Mouse (Mus musculus) mouse embryonic stem cell (cell line): Measurements from ENCODE around the gene Gm16867.
"Not testable (repeated sequence)": the region's sequence is repeated elsewhere in the genome, so short reads cannot be mapped to it uniquely, and the experiment has no call there.

Experiments
- in situ Hi-C, 2 experiments: fragments of 300-500 bp; cut with MboI; formaldehyde crosslinking; loops; 1 replicate in 1 of 2; 3 replicates in 1 of 2; pipeline ENCODE4 v1.14.3; 2019 to 2020; ENCODE audit warnings: low sequenced_read_pairs in 2 of 2, low pct_unique_long_range_greater_than_20kb in 1 of 2, mixed read lengths in 1 of 2; ENCODE audit not compliant: unreplicated experiment in 1 of 2

Gene Gm16867

DNA sequence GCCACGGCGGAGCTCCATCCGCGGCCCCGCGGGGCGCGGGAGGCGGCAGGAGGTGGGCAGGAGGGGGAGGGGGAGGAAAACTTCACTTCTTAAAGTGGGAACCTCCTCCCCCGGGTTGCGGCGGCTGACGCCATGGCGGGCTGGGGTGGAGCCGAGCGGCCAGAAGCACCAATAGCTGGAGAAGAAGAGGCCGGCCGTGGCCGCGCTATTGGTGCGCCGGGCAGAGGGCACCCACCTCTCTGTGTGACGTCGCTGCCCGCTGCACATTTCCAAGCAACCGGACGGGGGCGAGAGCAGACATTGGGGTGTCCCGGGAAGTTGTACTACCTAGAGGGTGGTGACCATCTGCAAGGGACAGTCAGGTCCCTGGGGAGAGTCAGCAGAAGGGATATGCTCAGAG is at the start of gene Gm16867:
Gene Gm16867 (minus strand): TSS at position 189 of the 400 bp plus-strand sequence.
- in situ Hi-C loops = not testable (repeated sequence)

DNA sequence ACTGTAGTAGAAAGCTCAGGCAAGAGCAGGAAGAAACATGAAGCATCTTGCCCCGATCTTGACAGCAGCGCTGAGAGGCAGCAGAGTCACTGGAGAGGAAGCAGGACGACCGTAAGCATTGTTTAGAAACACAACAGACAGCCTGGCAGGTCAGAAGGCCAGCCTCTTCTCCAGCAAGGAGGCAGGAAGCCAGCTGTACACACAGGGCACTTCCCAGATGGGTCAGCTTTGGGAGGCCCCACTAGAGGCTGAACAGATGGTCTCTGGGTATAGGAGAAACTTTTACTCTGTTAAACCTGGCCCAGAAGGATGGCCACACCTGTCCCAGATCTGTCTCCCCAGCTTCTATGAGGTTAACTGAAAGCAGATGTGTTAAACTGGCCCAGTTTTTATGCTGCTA is 44.1 kb upstream of the Gm16867 start:
- in situ Hi-C loops = not testable (repeated sequence)

DNA sequence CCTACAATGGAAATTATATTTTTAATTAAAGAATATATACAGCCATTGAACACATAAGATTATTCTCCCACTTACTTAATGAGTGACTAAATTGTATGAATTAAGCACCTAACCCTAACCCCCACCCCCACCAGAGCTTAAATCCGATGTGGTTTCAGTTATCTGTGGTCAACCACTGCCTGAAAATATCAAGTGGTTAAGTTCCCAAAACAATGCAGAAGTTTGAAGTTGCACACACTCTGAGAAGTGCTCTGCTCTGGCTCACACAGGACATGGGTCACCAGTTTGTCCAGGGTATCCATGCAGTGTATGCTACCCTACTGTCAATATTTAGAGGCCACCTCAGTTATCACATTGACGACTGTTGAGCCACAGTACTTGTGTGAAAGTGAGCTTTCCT is 41.9 kb upstream of the Gm16867 start:
- in situ Hi-C loops = not testable (repeated sequence)

DNA sequence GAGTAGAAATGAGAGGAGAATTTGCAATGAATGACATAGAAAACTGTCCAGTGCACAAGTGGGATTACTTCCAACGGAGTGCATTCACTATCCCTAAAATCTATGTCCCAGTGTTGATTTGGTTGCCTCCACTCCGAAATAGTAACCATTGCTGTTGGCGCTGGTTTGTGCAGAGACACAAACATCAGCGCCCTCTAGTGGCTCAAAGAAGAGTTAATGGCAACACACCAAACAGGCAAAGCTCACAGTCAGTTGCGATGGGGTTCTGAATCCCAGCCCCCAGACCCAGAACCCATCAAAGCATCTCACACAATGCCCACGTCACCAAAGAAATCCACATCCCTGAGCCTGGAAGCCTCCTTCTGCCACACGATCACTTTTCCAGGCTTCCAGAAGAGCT is 40.9 kb upstream of the Gm16867 start:
- in situ Hi-C loops = not testable (repeated sequence)

DNA sequence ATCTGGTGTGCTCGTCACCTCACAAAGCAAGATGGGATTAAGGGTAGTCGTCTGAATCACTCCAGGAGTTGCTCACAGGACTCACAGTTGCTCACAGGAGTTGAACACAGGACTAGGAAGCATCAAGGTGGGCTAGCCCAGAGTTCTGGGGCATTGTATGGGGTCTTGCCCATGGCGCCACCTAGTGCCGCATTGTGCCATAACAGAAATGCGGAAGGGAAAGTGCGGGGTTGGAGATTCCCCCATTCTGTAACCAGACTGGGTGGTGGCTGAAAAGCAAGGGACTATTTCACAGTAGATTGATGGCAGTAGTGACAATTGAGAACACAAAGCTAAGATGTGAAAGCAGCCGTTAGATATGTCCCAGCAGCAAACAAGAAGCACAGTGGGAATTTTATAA is 39.5 kb upstream of the Gm16867 start:
- in situ Hi-C loops = not testable (repeated sequence)

DNA sequence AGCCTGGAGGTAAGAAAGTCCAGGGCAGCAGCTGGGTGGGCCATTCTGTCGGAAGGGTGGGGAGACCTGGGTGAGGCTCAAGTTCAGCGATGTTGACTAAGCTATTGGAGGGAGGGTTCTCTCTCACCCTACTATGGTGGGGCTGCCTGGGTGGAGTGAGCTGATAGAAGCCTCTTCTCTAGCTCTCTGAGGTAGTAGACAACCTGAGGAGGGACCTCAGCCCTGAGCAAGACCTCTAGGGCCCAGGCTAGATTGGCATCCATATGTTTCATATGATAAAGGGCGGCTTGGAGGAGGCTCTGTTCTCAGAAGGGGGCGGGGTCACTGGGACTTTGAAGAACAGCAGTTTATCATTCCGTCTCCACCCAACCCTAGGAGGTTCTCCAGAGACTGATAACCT is 37.0 kb upstream of the Gm16867 start:
- in situ Hi-C loops = not testable (repeated sequence)

DNA sequence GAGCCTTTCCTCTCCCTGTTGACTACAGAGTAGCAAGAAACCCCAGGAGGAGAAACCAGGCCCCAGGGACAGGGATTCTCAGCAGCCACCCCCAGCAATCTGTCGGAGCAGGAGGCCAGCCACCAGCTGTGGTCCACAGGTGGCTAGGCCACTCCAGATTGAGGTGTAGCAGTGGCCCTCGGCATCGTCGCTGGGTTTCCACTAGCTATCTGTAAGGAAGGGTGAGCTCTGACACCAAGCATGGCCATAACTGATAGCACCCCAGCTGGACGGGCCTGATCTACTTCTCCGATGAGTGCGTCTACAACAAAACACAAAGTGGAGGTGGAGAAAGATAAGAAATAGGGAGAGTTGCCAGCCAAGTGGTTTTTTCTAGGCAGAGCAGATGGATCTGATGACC is 33.4 kb upstream of the Gm16867 start:
- in situ Hi-C loops = not testable (repeated sequence)

DNA sequence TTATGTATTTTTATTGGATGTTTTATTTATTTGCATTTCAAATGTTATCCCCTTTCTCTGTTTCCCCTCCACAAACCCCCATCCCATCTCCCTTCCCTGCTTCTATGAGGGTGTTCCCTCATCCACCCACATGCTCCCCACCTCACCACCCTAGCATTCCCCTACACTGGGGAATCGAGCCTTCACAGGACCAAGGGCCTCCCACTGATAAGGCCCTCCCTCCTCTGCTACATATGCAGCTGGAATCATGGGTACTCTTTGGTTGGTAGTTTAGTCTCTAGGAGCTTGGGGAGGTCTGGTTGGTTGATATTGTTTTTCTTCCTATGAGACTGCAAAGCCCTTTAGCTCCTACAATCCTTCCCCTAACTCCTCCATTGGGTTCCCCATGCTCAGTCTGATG is 23.0 kb upstream of the Gm16867 start:
- in situ Hi-C loops = not testable (repeated sequence)

DNA sequence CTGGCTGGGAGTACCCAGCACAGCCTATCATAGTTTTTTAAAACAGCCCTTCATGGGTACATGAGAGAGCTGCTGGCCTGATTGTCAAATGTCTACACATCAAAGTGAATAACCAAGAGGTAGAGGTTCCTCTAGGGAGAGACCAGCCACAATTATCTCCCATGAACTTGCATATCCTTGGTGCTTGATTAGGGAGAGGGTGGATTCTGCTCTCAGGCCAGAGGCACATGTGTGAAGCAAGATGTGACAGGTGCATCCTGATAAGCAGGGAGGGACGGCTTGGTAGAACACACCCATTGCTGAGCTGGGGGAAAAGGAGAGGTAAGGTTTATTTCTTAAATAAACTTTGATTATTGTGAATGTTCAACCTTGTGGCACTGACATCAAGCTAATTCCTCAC is 19.8 kb upstream of the Gm16867 start:
- in situ Hi-C loops = not testable (repeated sequence)

DNA sequence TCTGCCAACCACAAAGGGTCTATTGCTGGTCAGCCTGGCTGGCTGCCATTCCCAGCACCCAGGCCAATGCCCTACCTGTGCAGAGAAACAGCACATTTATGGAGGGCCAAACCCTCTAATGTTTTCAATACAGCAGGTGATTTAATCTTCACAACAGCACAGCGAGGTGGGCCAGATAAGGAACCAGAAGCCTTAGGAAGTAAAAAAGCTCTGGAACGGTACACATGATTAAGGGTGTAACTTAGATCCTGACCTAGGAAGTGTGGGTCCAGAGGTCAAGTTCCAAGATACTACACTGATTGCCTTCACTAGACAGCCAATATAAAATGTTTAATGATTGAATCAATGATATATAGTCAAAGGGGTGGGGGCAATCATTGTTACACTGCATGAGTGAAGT is 17.6 kb upstream of the Gm16867 start:
- in situ Hi-C loops = not testable (repeated sequence)

DNA sequence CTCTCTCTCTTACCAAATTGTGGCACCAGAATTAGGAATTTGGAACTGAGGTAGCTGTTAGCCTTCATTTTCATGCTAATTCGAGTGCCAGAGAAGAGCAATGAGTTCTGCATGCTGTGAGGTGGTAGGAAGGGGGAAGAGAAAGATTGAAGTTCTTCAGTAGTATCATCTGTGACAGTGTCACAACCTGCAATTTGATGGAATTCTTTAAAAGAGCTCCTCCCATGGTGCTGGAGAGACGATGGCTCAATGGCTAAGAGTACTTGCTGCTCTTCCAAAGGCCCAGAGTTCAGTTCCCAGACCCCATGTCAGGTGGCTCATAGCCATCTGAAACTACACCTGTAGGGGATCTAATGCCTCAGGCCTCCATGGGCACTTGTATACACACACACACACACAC is 9.3 kb upstream of the Gm16867 start, which contains the start of gene Gm27179:
Gene Gm27179 (minus strand): TSS at position 101 of the 400 bp plus-strand sequence.
- in situ Hi-C loops = not testable (repeated sequence)

DNA sequence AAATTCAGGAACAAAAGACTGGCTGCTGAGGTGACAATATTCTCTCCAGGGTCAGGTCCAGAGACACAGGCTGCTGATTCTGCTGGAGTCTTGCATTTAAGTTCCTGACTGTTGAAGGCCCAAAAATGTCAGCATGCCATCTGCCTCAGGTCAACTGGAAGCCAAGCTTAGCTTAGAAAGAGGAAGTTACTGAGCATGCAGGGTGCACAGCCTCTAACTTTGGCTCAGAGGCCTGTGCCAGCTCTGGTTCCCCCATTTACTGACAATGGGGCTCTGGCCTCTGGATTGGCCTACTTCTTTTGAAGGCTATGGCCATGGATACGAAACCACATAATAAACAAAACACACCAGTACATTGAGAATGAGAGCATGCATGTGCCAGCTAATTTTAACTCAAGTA is 3.8 kb upstream of the Gm16867 start:
- in situ Hi-C loops = not testable (repeated sequence)

DNA sequence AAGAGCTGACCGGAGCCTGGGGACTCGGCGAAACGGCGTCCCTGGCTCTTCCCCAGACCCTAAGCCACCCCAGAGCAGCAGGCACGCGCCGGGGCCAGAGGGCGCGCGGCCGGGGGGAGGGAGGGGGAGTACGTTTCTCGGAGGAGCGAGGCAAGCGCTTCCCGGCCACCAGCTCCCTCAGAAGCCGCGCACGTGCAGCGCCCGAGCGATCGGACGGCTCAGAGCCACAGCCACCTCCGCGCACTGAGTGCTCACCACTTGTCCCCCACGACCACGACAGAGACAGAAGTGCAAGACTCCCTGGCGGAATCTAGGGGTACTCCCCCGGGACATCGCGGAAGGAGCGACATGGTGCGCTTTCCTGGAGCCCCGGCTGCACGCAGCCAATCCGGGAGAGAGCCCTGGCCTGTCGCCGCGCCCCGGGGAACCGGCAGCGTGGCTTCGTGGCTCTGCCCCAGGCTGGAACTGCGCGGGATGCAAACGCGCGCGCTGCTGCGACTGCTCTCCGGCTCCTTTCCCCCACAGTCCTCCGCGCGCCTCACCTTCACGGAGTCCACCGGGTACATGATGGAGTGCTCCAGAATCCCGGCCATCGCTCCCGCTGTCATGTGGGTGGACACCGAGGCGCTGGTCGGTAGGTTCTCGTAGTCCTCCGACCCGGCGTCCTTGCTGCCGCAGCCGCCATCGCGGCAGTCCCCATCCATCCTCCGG is 567 bp downstream of the Gm16867 start:
- in situ Hi-C loops = not testable (repeated sequence)

DNA sequence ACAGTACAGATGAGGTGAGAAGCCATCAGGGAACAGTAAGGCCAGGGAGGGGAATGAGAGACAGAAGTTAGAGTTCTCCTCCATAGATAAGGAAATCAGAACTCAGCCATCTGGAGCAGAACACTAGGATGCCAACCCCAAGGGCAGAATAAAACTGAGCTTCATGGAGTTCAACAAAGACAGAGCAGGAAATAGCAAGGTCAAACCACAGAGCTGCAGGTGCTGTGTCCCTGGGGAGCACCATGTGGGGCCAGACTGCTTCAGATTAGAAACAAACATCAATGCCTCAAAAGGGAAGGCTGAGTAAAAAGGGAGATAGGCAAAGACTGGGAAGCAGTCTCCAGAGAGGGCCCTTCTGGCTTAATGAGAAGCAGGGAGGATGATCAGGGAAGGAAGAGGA is 6.9 kb downstream of the Gm16867 start:
- in situ Hi-C loops = not testable (repeated sequence)

DNA sequence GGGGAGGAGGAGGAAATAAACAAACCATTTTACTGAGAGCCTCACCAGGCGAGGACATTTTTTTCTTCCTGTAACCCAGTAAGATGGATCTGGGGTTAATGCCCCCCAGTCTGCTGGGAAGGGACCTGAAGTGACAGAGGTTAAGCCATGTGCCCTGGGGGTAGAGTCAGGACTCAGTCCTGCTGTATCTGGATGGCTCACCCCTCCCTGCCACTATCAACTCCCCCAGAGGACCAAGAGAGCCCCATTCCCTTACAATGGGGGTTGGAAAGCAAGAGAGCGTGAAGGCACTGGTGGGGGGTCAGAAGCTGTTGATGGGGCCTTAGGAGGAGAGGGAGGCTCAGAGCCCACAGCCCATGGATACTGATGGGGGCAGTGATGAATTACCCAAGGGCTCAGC is 8.2 kb downstream of the Gm16867 start:
- in situ Hi-C loops = not testable (repeated sequence)

DNA sequence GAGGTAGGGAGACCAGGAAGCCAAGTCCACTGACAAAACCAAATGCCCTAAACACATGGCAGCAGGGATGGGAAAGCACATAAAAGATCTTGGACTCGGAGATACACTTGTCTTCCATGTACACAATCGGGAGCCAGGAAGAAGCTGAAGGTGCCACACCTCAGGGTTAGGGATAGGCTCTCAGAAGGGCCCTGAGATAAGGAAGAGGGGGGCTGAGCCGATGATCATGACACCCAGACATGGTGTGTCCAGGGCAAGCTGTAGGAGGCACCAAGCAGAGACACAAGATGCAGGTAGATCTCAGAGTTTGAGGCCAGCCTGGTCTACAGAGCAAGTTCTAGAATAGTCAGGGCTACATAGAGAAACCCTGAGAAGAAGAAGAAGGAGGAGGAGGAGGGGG is 8.6 kb downstream of the Gm16867 start:
- in situ Hi-C loops = not testable (repeated sequence)

DNA sequence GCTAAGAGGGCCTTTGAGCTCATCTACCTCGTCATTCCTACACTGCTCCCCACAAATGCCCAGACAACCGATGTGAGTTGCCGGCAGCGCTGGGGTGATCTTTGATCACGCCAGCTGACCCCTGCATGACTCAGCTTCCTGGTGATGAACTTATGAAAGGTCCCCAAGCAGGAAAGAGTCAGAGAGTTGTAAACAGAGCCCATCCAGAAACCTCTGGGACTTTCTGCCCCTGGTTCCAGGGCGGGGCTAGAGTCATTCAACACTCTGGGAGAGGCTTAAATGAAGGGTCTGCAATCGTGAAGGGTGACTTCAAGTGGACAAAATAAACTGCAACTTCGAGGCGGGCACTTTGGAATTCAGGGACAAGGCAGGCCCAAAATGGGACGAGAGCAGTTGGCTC is 15.2 kb downstream of the Gm16867 start:
- in situ Hi-C loops = not testable (repeated sequence)

DNA sequence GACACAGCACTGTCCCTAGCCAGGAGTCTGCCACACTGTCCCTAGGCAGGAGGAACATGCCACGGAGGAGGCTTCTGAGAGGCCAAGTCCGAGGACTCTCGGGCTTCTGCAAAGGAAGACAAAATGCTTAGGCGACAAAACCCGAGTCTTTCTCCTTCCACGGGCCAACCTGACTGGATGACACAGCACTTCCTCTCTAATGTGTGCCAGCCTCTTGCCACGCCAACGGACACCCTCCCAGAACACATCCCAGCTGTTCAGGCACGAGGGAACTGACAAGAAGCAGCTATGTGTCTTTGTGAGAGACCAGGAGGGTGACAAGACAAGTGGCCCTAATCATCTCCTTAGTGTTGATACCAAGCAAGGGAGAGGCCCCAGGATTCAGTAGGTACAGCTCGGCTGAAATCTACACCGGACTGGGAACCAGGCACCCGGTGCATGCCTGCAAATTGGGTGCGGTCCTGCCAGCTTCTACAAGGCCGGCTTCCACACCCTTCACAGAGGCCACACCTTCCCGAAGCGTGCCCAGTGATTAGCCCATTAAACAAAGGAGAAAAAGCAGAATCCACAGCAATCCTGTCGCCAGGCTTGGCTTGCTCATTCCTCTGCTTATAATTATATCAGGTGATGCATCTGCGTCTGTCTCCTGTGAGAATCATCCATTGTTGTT is 17.6 kb downstream of the Gm16867 start:
- in situ Hi-C loops = not testable (repeated sequence)

DNA sequence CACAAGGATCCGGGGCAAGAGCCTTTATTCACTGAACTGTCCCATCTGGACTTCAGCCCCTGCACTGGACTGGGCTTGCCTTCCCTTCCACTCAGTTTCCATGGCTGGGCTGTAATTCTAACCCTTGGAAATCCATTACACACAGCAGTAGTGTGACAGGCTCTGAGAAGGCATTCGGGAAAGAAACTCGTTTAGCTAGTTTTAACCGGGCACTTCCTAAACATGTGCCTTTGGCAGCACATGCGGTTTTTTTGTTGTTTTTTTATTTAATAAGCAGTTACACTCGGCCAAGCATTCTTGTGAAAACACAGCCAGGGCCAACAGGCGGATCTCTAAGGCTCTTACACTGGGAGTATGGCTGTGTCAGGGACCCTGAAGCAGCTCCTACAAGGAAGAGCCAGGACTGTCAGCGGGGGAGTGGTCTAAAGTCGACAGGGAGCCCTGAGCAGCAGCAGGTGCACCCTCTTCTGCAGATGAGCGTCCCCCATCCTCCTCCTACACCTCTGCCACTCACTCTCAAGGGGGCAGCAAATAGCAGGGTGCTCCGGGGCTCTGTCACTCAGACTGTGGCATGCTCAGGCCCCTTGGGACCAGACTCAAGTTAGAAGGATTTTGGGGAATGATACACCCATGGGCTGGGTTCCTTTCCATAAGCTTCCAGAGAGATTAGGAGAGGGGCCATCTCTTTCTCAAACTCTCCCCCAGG is 29.1 kb downstream of the Gm16867 start:
- in situ Hi-C loops = not testable (repeated sequence)
